Mouse (Mus musculus) ES-Bruce4 (cell line): ENCODE measurements around the gene Apobec1. TPM values are rescaled to one million over a fixed set of nuclear protein-coding genes. Genes with fewer than 3 reads are reported as not detected.
"Not testable (repeated sequence)": the region's sequence is repeated elsewhere in the genome, so short reads cannot be mapped to it uniquely, and the experiment has no call there.

Experiments used
- H3K27ac ChIP-seq: 2 replicates; pipeline ENCODE4 v1.5.1; 2012; ENCODE audit warnings: low read length, inconsistent platforms; ENCODE audit not compliant: insufficient read depth
- H3K27me3 ChIP-seq: 2 replicates; pipeline ENCODE4 v1.6.1; 2012; ENCODE audit warnings: mild to moderate bottlenecking, low read length, inconsistent platforms; ENCODE audit not compliant: control insufficient read depth, poor library complexity, insufficient read depth, severe bottlenecking
- H3K36me3 ChIP-seq: 2 replicates; pipeline ENCODE4 v1.6.1; 2012; ENCODE audit warnings: inconsistent platforms, mild to moderate bottlenecking, low read length, moderate library complexity; ENCODE audit not compliant: control insufficient read depth, poor library complexity, insufficient read depth, severe bottlenecking
- H3K4me1 ChIP-seq: one replicate; pipeline ENCODE4 v1.8.1; 2011; ENCODE audit warnings: low read length; ENCODE audit not compliant: control insufficient read depth, insufficient read depth
- H3K4me3 ChIP-seq: 2 replicates; pipeline ENCODE4 v1.5.1; 2011; ENCODE audit warnings: low read depth, mild to moderate bottlenecking, low read length
- H3K9ac ChIP-seq: 2 replicates; pipeline ENCODE4 v1.6.1; 2012; ENCODE audit warnings: low read depth, mild to moderate bottlenecking, inconsistent platforms; ENCODE audit not compliant: poor library complexity, severe bottlenecking
- H3K9me3 ChIP-seq: replicated peaks from 2 replicates; pipeline ENCODE4 v1.6.1; 2012; ENCODE audit warnings: mild to moderate bottlenecking, low read length, inconsistent platforms; ENCODE audit not compliant: control insufficient read depth, poor library complexity, insufficient read depth, severe bottlenecking
- CTCF ChIP-seq: IDR thresholded peaks from one replicate; pipeline ENCODE4 v1.8.1; 2011; ENCODE audit warnings: low read depth, low read length
- EP300 ChIP-seq: IDR thresholded peaks from 2 replicates; pipeline ENCODE4 v1.6.1; 2011; ENCODE audit warnings: low read depth, low read length; ENCODE audit not compliant: insufficient read depth
- POLR2A ChIP-seq: IDR thresholded peaks from one replicate; pipeline ENCODE4 v1.8.1; 2011; ENCODE audit warnings: low read length; ENCODE audit not compliant: insufficient read depth
- polyA plus RNA-seq: library from polyadenylated mRNA; stranded (reverse); fragments of >200 nt; gene quantifications from 2 replicates; pipeline ENCODE4 v1.2.4, GENCODE M21; 2011; ENCODE audit warnings: low read depth; ENCODE audit not compliant: missing spikeins, insufficient read depth, insufficient read length

Apobec1 gene
- polyA plus RNA-seq: 7.9 and 9.7 TPM in 2 replicates

GRCm38 (mm10) chr6:122602242-122602991, at the start of gene Apobec1:
Gene Apobec1, minus strand, starts transcription at chr6:122602444.
- Histone ChIP-seq H3K27ac (peak within 1 kb of the TSS; percentile 83), H3K27me3 (no peaks in the 10 kb centered on the region), H3K4me3 (peak within 1 kb of the TSS; percentile 94), H3K36me3 (peaks cover 9% of the 10 kb centered on the region), H3K9ac (peak within 1 kb of the TSS; percentile 89), H3K4me1 (no peaks in the 10 kb centered on the region), H3K9me3 (no peaks in the 10 kb centered on the region)
- TF ChIP-seq CTCF: no peak
- no peak for TF ChIP-seq EP300
- no peak for TF ChIP-seq POLR2A

- no peaks in the 10 kb centered on the region for H3K27me3 ChIP-seq
- peaks cover 3% of the 10 kb centered on the region for H3K4me1 ChIP-seq
- no peaks in the 10 kb centered on the region for H3K9me3 ChIP-seq
- no peaks in the 10 kb centered on the region for H3K36me3 ChIP-seq
- no peak overlapping the region for H3K4me3 ChIP-seq
- no peak for TF ChIP-seq POLR2A
- TF ChIP-seq CTCF: no peak
- no peak for TF ChIP-seq EP300
- H3K27ac ChIP-seq: no peak overlapping the region
- H3K9ac ChIP-seq: no peak overlapping the region
Observed at GRCm38 (mm10) chr6:122650398-122650980, 48.2 kb upstream of the Apobec1 start.

DNA sequence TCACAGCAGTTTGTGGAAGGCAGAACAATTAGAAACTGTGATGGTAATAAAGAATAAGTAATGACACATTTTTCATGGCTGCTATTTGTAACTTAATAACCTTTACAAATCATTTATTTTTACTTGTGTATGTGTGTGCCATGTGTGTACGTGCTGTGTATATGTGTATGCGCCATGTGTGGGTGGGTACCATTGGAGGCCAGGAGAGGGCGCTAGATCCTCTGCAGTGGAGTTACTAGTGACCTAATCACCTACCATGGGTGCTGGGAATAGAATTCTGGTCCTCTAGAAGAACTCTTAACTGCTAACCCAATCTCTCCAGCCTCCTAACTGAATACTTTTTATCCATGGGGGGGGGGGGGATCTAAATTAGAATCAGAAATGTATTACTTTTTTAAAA, 47.7 kb upstream of the Apobec1 start:
- TF ChIP-seq POLR2A: no peak
- TF ChIP-seq CTCF: peak; percentile 30
- TF ChIP-seq EP300: no peak
- Histone ChIP-seq H3K4me3 (no peak overlapping the region), H3K27me3 (no peaks in the 10 kb centered on the region), H3K4me1 (peaks cover 3% of the 10 kb centered on the region), H3K27ac (no peak overlapping the region), H3K36me3 (no peaks in the 10 kb centered on the region), H3K9me3 (no peaks in the 10 kb centered on the region), H3K9ac (no peak overlapping the region)

GRCm38 (mm10) chr6:122644196-122644595, 42.0 kb upstream of the Apobec1 start:
- not testable (repeated sequence) for H3K27ac ChIP-seq, H3K9me3 ChIP-seq, H3K27me3 ChIP-seq, H3K4me1 ChIP-seq, H3K36me3 ChIP-seq, H3K4me3 ChIP-seq, H3K9ac ChIP-seq

DNA sequence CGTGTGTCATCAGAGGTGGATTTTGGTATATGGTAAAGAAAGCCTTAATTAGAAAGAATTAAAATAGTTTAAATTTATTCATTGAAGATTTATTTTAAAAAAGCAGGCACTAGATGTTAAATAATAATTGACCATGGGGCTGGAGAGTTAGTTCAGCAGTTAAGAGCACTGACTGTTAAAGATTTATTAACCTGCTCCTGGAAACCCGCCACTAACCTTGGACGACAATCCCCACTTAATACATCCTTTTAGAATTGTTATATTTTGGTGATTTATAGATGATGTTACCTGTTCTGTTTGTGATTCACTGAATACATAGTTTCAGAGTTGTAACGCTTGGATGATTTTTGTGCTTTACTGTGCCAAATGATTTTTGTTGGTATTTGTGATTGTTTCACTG, 35.3 kb upstream of the Apobec1 start:
- not testable (repeated sequence) for H3K9ac ChIP-seq, H3K36me3 ChIP-seq

DNA sequence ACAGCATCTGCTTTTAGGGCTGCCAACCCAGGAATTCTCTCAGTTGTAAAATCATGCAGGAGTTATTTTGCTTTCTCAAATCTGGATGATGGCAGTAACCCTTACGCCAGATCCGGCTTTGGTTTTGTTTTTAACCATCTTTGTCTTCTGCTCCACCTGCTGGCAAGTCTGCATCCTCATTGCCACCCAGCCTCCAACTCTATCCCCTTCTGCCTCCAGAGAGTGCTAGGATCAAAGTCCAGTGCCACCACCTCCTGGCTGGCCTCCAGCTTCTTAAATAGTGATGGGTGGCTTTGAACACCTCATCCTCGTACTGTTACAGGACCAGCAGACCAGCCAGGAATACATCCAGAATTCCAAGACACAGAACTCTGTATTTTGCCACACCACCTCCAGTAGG, 34.4 kb upstream of the Apobec1 start:
- Histone ChIP-seq H3K9ac (no peak overlapping the region), H3K36me3 (no peaks in the 10 kb centered on the region), H3K27ac (no peak overlapping the region), H3K4me3 (no peak overlapping the region), H3K27me3 (no peaks in the 10 kb centered on the region), H3K9me3 (peaks cover 7% of the 10 kb centered on the region), H3K4me1 (no peaks in the 10 kb centered on the region)
- no peak for TF ChIP-seq EP300
- TF ChIP-seq CTCF: peak; percentile 45
- no peak for TF ChIP-seq POLR2A

More for the DNA sequence above, 35.3 kb upstream of the Apobec1 start:
- not testable (repeated sequence) for H3K27me3 ChIP-seq, H3K27ac ChIP-seq, H3K9me3 ChIP-seq, H3K4me1 ChIP-seq, H3K4me3 ChIP-seq
